ENCODE assay signal across 14 mouse cellular contexts in the genomic region with DNA sequence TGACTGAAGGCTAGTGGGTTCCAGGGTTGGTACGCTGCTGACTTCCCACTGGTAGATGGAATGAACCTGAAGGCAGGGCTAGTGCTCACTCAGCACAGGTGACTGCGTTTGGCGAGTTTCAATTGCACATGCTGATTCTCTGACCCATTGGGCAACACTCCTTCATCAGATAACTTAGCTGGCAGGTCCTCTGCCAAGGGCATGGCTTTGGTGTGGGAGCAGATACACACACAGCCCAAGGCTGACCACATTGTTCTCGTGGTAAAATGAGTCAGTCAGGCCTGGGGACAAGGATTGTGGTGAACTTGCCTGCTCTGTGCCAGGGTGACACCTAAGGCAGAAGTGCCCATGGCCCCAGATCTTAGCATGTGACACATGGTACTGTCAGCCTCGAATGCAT.
DNase-seq lines count a peak whose midpoint lies in the region; ATAC-seq and TF ChIP-seq lines count a peak whose summit lies in the region.
"Had no signal": no experiment of that assay in that cellular context is flagged by ENCODE, and none has a peak within 500 bp of the region (broad histone marks: within the 10 kb centered on the region; RNA-seq: fewer than 3 reads in every experiment).

No protein-coding gene starts in this region.

- TF ChIP-seq POLR2A in liver, adult 2 months (IDR thresholded peaks at IDR 0.05; ENCODE audit: extremely low read depth, insufficient read depth, low read length) = no peak

- no peak overlapping the region for H3K4me2 ChIP-seq in forebrain, embryonic 11.5 days (ENCODE audit: low read depth, low read length, severe bottlenecking)
- H3K4me2 ChIP-seq in forebrain, embryonic 14.5 days (ENCODE audit: low read length) = no peak overlapping the region
- H3K4me2 ChIP-seq: hindbrain, embryonic 15.5 days; midbrain, embryonic 13.5 days had no signal

- no peaks in the 10 kb centered on the region for H3K36me3 ChIP-seq in forebrain, embryonic 11.5 days (ENCODE audit: control insufficient read depth, insufficient read depth, low read length)
- H3K36me3 ChIP-seq in forebrain, embryonic 14.5 days (ENCODE audit: control insufficient read depth, insufficient read depth, low read length) = no peaks in the 10 kb centered on the region
- H3K36me3 ChIP-seq in liver, adult 2 months (ENCODE audit: control insufficient read depth, insufficient read depth, low read length) = no peaks in the 10 kb centered on the region
- H3K36me3 ChIP-seq: hindbrain, embryonic 15.5 days had no signal

- peaks cover 52% of the 10 kb centered on the region for H3K79me2 ChIP-seq in liver, adult 2 months (ENCODE audit: control insufficient read depth, insufficient read depth, low read length)

- no peaks in the 10 kb centered on the region for H3K27me3 ChIP-seq in forebrain, embryonic 11.5 days (ENCODE audit: control insufficient read depth, insufficient read depth, low read length)
- no peaks in the 10 kb centered on the region for H3K27me3 ChIP-seq in forebrain, embryonic 14.5 days (replicated peaks; ENCODE audit: control insufficient read depth, insufficient read depth, low read length)
- no peaks in the 10 kb centered on the region for H3K27me3 ChIP-seq in liver, adult 2 months (ENCODE audit: control insufficient read depth, insufficient read depth, low read length)
- H3K27me3 ChIP-seq: hindbrain, embryonic 15.5 days; midbrain, embryonic 13.5 days had no signal

- H3K4me1 ChIP-seq in forebrain, embryonic 11.5 days (replicated peaks; ENCODE audit: control insufficient read depth, insufficient read depth, low read length) = peaks cover 2% of the 10 kb centered on the region; the same call in 1 of the 2 replicates
- 0 out of 2 replicates have a peak, but pooled peaks cover under 1% of the 10 kb centered on the region for H3K4me1 ChIP-seq in forebrain, embryonic 14.5 days (ENCODE audit: control insufficient read depth, insufficient read depth, low read length)
- H3K4me1 ChIP-seq in liver, adult 2 months (ENCODE audit: control insufficient read depth, insufficient read depth, low read length) = peaks cover 20% of the 10 kb centered on the region

- WGBS in forebrain, embryonic 11.5 days = 92% methylated on average over 5 of the region's 5 CpGs
- WGBS in forebrain, embryonic 14.5 days = 84% methylated on average over 5 of the region's 5 CpGs
- 19% methylated on average over 5 of the region's 5 CpGs for WGBS in liver, adult 2 months

- TF ChIP-seq CTCF in liver, adult 2 months (IDR thresholded peaks at IDR 0.05; ENCODE audit: low read depth, low read length) = no peak

- H3K9me3 ChIP-seq in forebrain, embryonic 11.5 days (ENCODE audit: control insufficient read depth, low read length) = no peaks in the 10 kb centered on the region
- H3K9me3 ChIP-seq in forebrain, embryonic 14.5 days (replicated peaks; ENCODE audit: control insufficient read depth, low read length) = no peaks in the 10 kb centered on the region
- H3K9me3 ChIP-seq: heart, embryonic 10.5 days; hindbrain, embryonic 15.5 days; midbrain, embryonic 13.5 days had no signal

- DNase-seq in forebrain, embryonic 11.5 days (ENCODE audit: low spot score) = peak; percentile 39
- no peak for DNase-seq in forebrain, embryonic 14.5 days (ENCODE audit: low spot score)
- peak; percentile 99 for DNase-seq in liver, adult 2 months (ENCODE audit: extremely low read depth, low read depth, low spot score)
- no peak for DNase-seq in liver
- DNase-seq in adrenal gland, postnatal 14 days = peak; percentile 78
- DNase-seq in frontal cortex, postnatal 14 days (ENCODE audit: low spot score in 2 of 2) = no peak
- no peak for DNase-seq in thymus, adult 18-20 months
- DNase-seq: layer of hippocampus, adult 9-11 months; lung, adult 18-20 months had no signal

- no peak for ATAC-seq in forebrain, embryonic 11.5 days (replicated peaks; ENCODE audit: low FRiP score)
- no peak for ATAC-seq in forebrain, embryonic 14.5 days
- ATAC-seq in megakaryocyte progenitor cell, adult 5-6 weeks (replicated peaks; ENCODE audit: poor library complexity) = peak; percentile 13
- ATAC-seq: midbrain, embryonic 13.5 days had no signal

- no peak overlapping the region for H3K4me3 ChIP-seq in forebrain, embryonic 11.5 days (ENCODE audit: low read depth, low read length)
- H3K4me3 ChIP-seq in forebrain, embryonic 14.5 days (ENCODE audit: low read depth, low read length) = no peak overlapping the region
- H3K4me3 ChIP-seq in liver, adult 2 months (ENCODE audit: insufficient read depth, low read depth, low read length) = no peak overlapping the region
- H3K4me3 ChIP-seq: erythroblast, embryonic 14.5 days; heart, embryonic 10.5 days; hindbrain, embryonic 15.5 days; midbrain, embryonic 13.5 days had no signal

- H3K27ac ChIP-seq in forebrain, embryonic 11.5 days (ENCODE audit: low read depth, low read length) = no peak overlapping the region
- no peak overlapping the region for H3K27ac ChIP-seq in forebrain, embryonic 14.5 days (ENCODE audit: low read depth, low read length)
- H3K27ac ChIP-seq in liver, adult 2 months (replicated peaks; ENCODE audit: insufficient read depth, low read depth, low read length) = peak overlapping the region; percentile 23
- H3K27ac ChIP-seq: heart, embryonic 10.5 days; hindbrain, embryonic 15.5 days; midbrain, embryonic 13.5 days had no signal

- H3K9ac ChIP-seq in forebrain, embryonic 11.5 days (ENCODE audit: low read length) = no peak overlapping the region
- H3K9ac ChIP-seq in forebrain, embryonic 14.5 days (ENCODE audit: low read length) = no peak overlapping the region
- H3K9ac ChIP-seq in liver, adult 2 months (ENCODE audit: low read depth, low read length) = no peak overlapping the region
- H3K9ac ChIP-seq: hindbrain, embryonic 15.5 days; midbrain, embryonic 13.5 days had no signal

Comparison
In these comparisons a context has a peak if more than half of its experiments do, and no peak if none do; other contexts are left out.
1. DNase-seq: peak in forebrain, embryonic 11.5 days (single experiment), liver, adult 2 months (single experiment) and adrenal gland, postnatal 14 days (single experiment); none in forebrain, embryonic 14.5 days (single experiment), liver (single experiment), frontal cortex, postnatal 14 days (0 of 2) and thymus, adult 18-20 months (0 of 2).